Mouse (Mus musculus) ZHBTc4 (cell line): ENCODE measurements around the gene Rxylt1.

Source experiments
- DNase-seq: peaks from one replicate; pipeline ENCODE4 v3.0.0-alpha.2; 2011; ENCODE audit warnings: low read depth, low spot score

The Rxylt1 gene

DNA sequence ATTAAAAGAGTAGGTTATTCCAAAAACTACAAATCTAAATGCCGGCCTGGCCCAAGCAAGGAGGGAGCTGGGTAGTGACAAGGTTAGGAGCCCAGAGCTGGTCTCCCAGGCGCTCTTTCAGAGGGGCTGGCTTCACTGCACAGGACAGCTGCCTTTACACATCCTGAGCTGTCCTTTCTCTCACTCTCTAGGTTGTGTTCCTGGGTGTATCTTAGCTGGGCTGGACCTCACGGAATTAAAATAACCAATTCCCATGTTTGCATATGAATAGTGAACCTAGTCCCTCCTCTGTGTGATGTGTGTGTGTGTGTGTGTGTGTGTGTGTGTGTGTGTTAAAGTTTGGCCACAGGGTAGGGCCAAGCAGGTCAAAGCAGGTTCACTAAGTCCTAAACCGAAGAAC is 52.2 kb downstream of the Rxylt1 start:
- DNase-seq, result peak; percentile 58

DNA sequence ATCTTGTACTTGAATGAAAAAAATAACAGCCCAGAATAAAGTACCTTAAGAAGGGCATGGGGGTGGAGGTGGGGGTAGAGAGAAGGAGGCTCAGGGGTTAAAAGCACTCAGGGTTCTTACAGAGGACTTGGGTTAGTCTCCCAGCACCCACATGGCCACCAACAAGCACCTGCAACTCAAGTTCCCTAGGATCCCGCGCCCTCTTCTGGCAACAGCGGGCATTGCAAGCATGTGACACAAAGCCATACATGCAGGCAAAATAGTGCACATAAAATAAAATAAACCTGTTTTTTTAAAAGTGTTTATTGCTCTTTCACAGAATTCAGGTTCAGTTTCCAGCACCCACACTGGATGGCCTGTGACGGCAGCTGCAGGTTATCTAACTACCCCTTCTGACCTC is 56.8 kb downstream of the Rxylt1 start:
- DNase-seq, result peak; percentile 72

DNA sequence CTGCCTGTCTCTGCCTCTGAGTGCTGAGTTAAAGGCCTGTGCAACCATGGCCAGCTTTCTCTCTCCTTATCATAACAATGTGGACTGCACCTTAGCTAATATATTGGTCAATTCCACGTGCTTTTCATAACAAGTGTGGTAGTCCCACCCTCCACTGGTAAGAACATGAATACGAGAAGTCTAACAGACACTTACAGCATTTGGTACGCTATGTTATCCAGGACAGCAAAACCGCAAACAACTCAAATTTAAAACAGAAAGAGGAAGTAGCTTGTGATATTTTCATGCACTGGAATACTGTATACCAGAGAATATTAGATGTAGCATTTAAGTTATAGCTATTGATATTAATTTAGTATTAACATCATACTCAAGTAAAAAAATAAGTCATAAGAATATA is 57.6 kb downstream of the Rxylt1 start:
- no peak for DNase-seq

DNA sequence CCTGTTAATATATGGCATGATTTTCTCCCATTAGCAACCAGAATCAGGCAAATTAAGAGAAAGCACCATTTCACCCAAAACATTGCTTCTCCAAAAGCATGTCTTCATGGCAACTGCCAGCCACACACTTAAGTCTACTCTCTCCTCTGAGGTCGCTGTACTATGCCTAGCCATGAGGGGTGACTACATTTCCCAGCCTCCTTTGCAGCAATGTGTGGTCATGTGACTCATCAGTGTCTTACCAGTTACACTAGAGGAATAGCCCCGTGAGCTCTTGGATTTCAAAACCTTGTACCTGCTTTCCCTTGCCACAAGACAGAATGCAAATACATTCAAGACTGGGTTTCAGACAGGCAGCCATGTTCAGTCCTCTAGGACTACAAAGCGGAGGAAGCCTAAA is 58.6 kb downstream of the Rxylt1 start:
- DNase-seq, result peak; percentile 74

DNA sequence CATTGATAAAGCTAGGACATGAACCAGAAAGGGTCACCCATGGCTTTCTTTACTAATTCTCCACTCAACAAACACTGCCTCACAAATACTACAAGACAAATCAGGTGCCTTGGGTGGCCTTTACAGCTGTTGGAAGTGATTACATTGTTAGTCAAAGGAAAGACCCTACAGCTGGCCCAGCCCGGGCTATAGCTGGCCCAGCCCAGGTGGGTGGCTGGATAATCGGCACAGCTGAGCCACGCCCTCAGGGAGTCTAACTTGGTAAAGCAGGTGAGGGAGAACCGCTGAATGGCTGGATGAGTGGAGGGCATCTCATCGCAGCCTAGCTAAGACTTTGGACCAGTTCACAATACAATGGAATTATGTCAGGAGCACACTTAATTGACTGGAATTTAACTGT is 63.9 kb downstream of the Rxylt1 start:
- DNase-seq, result peak; percentile 37

DNA sequence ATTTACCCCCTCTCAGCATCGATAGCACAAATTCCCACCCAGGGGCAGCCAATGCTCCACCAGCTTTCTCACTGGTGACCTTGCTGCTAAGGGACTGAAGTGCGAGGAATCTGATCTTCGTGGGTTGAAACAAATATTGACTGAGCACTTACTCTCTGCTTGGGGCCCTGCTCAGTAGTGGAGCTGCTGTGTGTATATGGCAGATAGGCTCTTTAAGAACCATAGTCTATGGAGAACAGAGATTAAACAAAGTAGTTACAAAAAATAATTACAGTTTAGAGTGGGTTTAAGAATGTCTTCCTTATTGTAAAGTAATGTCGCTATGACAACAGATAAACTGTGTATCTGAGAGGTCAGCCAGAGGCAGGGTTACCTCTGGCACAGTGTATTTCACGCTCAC is 66.8 kb downstream of the Rxylt1 start:
- DNase-seq, result no peak

DNA sequence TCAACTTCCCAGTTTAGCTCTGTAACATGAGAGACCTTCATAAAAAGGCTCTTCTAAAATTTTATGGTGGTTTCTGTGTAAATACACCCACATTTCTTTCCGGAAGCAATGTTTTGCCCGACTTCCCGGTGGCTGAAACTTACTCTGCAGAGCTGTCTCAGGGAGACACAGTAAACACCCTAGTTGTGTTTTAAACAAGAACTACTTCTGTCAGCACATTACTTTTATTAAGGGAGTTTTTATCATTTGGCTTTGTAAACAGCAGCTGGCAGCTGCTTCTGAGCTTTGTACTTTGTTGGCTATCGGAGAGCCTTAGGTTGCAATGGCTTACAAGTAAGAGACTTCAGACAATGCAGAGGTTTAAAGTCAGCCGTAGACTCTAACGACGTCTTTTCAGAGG is 67.4 kb downstream of the Rxylt1 start:
- DNase-seq, result no peak
